Mouse (Mus musculus) spleen, postnatal 36 days (tissue): ENCODE results near the gene Pld3.

Experiments
- DNase-seq, 2 experiments: peaks; one replicate each; pipeline ENCODE4 v3.0.0; 2022; ENCODE audit warnings: low spot score in 2 of 2, mixed read lengths in 1 of 2

The Pld3 gene

DNA sequence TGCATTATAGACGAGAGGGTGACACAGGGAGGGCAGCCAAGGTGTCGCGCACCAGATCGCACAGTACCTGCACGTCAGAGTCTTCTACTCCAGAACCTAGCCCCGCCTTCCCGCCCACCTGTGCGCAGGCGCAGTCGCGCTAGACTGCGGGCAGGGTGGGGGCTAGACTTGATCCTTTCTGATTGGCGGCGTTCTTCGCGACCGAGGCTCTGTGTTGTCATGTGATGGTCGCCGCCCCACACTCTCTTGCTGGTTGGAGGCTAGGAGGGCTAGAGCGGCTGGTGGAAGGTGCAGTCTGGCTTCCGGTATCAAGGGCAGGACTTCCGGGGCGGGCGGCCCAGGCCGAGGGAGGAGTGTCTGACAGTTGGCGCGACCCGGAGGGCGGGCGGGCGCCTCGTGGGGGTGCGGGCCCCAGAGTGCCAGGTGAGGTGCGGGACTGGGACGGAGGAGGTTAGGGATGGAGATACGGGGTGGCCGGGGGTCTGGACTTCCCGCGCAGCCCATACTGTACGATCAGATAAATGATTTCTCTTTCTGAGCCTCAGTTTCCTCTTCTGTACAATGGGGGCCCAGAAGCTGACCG lies at the start of gene Pld3, which contains the start of gene 2310022A10Rik:
TSS of gene Pld3 (minus strand) at position 288 of the 583 bp plus-strand sequence.
TSS of gene 2310022A10Rik (plus strand) at position 303 of the 583 bp plus-strand sequence.
- peak; percentile 98 for DNase-seq

DNA sequence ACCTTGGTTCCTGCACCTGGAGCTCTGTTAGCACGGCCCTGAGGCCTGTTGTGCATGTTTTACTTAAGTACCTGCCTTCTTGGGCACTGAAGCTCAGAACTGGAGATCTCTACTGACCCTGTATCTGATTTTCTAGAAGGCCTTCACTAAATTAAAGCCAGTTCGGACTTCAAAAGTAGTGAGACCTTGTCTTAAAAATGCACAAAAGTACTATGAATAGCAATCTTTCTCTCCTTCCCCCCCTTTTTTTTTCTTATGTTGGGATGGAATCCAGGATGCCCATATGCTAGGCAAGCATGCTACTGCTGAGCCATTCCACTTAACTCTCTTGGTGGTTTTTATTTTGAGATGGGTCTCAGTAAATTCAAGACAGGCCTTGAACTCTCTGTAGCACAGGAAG lies 49.1 kb upstream of the Pld3 start:
- no peak for DNase-seq

DNA sequence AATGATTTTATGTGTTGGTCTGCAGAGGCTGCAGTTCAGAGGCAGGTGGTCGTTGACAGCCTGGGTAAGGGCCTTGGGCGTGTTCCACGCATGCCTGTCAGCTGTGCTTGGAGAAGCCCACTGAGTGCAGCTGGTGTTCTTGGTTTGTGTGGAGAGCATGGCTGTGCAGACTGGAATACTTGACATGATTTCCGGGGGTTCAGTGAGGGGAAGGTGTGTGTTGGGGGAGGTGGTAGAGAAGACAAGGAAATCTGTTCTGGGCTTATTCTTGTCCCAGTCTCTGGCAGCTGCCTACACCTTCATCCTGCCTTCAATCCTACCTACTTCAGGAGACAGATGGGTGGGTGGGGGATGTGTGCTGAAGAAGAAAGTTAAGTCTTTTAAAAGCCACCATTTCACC lies 48.6 kb upstream of the Pld3 start:
- DNase-seq, result no peak

DNA sequence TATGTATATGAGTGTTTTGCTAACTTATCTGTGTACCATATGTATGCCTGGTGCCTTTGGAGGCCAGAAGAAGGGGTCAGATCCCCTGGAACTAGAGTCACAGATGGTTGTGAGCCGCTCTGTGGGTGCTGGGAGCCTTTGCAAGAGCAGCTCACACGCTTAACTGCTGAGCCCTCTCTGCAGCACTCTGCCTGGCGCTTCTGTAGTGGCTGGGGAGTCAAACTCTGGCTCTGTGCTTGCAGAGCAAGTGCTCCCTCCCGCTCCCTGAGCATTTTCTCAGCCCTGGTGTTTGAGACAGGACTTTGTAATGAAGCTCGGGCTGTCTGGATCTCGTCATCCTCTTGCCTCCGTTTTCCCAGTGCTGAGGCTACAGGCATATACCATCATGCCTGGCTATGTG lies 45.0 kb upstream of the Pld3 start:
- DNase-seq, result no peak

DNA sequence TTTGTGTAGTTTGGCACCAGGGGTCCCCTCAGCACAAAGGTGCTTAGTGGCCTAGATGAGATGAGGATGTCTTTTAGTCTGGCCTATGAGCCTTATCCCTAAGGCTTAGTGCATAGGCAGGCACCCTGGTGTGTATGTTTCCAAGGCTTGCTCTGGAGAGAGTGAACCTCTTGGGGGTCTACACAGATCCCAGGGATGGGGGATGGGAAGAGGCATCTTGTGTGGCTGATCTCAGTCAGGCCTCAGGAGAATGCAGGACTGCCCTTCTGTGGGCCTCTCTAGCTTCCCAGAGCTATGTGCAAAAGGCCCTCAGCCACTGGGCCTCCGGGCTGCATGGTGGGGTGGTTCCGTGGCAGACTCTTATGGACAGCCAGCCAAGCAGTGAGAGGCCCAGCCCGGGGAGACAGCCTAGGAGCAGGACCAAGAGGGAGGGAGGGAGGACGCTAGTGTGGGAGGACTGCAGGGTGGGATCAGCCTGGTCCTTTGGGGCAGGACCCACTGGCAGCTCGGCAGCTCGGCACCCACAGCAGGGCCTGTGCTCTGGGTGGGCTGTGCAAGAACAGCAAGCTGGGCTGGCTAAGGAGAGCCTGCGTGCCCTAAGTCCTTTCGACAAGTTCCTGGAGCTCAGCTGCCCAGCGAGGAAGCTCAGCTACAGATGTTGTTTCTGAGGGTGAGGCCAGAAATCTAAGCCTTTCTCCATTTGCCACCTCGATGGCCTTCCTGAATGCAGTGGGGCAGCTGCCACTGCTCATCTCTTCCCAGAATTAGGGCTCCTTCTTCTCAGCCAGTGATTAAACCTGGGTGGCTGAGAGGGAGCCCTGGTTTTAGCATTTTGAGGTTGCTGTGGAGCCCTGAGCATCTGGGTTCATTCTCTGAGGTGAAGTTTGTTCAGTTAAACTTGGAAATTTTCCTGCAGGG lies 43.8 kb upstream of the Pld3 start:
- no peak for DNase-seq

DNA sequence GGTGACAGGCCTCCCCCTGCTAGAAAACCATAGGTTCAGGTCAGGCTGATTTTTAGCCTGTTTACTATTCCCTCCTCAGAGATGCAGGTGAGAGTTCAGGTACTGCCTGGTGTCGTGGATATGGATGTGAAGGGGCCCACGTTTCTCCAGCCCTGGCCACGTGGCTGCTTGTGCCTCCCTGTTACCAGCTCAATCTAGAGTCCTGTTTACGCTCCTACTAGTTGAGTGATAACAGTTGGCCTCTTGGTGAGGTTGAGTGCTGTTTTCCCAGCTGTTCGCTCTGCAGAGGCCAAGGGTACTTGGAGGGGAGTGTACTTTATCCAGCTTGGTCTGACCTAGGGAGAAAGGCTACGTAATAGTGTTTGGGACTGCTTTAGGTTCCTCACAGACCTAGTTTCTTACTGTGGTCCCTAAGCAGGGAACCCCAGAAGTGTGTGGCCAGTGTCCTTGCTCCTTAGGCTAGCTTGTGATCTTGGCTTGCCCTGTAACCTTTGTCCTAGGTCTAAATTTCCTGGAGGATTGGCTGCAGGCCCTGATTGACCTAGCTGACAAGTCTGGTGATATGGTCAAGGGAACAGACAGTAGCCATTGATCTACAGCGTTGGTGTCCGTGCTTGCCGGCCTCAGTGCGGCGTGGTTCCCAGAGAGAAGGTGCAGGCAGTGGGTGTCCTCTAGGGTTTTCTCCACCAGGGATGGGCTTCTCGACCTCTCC lies 40.1 kb upstream of the Pld3 start:
- DNase-seq, result no peak

DNA sequence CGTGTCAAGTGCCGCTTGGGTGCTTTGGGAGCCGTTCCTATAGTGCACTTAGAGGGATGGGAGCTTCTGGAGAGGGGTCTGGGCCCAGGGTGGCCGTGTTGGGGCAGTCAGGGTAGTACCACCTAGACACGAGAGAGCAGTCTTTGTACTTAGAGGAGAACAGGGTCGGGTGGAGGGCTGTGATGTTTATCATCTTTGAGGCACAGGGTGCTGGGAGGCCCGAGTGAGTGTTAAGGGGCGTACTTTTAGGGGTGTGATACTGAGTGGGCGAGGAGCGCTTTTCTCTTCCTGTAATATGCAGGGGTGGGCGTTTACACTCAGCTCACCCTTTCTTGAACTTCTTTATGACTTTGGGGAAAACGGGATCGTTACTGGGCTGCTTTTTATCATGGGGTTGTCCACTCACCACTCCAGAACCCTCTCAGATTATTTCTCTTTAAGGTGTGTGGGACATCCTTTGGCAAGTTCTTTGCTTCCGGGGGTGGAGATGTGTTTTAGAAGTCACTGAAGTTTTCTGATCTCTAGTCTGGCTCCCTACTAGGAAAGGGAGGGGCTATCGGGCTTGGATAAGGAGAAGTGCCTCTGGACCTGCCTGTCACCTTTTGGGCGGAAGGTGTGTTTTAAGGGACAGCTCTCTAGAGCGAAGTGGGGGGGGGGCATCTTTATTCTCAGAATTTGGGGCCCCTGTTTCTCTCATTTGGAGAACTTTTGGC lies 39.4 kb upstream of the Pld3 start:
- DNase-seq, result peak; percentile 41 to 51

DNA sequence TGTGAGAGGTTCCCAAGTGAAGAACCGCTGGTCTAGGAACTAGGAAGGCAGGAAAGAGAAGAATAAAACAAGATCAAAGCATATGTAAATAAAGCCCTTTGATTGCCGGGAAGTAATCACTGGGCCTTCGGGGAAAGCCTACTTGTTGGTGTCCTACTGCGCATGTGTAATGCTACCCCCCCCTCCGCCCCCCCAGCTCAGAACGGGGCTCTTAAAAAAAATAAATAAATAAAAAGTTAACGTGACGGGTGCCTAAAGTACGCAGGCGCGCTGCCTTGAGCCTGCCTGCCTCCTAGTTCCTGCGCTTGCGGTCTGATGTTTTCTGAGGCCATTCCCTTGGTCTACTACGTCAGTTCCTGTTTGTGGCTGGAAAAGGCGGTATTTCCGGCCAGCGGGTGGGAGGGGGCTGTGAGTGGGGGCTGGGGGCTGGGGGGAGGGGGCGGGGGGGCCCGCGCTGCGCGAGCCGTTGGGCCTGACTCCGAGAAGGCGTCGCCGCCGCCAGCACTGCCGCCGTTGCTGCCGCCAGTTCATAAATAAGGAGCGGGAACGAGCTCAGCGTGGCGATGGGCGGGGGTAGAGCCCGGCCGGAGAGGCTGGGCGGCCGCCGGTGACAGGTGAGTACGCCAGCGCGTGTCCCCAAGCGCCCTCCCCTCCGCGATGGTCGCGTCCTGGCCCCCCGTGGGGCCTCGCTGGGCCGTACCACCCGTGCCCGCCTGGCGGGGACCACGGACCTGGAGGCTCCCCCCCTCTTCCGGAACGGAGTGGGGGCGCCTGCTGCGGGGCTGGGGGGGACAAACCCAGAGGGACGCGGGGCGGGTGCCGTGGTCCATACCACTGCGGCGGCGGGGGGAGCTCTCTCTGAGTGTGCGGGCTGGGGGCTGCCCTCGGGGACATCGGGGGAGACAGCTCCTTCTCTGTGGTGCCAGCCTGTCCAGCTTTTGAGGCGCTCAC lies 38.5 kb upstream of the Pld3 start, which contains the start of gene Akt2:
TSS of gene Akt2 (plus strand) at position 287 of the 951 bp plus-strand sequence.
- peak; percentile 92 to 94 for DNase-seq

DNA sequence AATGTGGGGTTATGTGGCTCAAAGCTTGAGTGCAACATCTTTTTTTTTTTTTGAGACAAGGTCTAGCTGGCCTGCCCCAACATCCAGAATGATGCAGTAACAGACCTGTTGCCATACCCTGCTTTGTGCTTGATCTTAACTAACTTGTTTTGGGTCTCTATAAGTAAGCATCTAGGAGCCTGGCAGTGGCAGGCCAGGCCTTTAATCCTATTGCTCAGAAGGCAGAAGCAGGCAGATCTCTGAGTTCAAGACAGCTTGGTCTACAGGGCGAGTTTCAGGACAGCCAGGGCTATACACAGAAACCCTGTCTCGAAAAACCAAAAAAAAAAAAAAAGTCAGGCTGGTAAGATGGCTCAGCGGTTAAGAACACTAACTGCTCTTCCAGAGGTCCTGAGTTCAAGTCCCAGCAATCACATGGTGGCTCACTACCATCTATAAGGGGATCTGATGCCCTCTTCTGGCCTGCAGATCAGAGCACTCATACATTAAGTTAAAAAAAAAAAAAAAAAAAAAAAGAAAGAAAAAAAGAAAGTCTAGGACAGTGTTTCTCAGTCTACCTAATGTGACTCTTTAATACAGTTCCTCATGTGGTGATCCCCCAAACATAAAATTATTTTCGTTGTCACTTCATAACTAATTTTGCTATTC lies 37.7 kb upstream of the Pld3 start:
- peak in 1 of 2 experiments; percentile 29 for DNase-seq

DNA sequence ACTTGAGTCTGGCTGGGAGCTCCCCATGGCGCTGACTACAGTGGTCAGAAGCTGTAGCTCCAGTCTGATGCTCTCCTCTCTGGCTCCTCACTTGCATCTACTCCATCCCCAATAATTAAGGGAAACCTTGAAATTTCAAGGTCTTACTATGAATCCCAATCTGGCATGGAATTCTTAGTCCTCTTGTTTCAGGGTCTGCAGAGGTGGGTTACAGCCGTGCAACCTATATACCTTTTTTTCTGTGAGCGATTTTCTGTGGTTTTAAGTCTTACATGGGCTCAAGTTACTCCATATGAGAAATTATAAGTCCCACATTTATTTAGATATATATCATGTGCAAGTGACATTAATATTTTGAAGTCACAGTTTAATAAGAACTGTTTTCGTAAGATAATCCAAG lies 37.1 kb upstream of the Pld3 start:
- DNase-seq, result no peak

DNA sequence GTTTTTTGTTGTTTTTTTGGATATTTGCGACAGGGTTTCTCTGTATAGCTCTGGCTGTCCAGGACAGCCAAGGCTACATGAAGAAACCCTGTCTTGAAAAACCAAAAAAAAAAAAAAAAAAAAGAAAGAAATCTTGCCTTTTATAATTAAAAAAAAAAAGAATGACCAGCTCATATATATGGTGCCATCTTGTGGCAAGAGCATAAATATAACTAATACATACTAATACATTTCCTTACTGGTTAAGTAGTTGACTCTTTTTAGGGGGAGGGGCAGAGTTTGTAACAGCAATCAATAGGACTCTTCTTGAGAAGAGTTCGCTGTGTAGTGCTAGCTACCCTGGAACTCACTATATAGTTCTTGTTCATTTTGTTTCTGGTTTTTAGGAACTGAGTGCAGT lies 34.7 kb upstream of the Pld3 start:
- DNase-seq, result no peak

DNA sequence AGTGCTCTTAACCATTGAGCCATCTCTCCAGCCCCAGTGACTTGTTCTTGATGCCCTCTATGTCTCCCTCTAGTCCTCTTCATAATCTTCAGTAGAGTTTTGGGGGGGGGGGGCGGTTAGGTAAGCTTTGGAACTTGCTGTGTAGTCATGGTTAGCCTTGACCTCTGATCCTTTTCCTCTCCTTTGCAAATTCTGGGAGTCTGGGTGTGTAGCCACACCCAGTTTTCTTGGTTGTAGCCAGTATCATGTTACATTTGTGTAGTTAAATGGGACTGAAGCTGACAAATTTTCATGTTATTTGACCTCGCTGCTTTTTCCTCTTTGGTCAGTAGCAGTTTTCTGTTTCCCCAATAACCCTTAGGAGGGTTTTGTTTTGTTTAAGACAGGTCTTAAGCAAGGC lies 33.8 kb upstream of the Pld3 start:
- DNase-seq, result no peak

DNA sequence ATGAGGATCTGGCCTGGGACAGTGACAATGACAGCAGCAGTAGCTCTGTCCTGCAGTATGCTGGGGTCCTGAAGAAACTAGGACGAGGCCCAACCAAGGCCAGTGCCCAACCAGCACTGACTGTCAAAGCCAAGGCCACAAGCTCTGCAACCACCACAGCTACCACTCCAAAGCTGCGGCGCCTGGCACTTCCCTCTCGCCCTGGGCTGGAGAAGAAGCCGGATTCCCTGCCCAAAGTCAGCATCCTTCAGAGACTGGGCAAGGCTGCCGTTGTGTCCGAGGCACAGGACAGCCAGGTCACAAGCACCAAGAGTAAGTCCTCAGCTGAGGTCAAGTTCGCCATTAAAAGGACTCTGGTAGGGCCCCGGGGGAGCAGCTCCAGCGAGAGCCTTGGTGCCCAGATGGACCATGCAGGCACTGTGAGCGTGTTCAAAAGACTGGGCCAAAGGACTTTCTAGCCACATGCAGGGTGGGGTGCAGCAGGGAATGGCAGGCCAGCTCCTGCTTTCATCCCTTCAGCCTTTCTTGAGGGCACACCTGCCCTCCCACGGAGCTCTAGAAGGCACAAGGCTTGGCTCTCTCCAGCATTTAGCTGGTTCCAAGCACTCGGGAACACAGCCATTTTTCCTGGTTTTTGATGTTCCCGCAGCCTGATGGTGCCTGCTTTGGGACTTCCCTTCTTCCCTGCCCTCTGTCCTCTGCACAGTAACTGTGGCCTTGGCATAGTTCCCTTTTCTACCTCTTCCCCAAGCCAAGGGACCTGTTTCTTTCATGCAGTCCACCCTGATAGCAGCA lies 27.6 kb upstream of the Pld3 start:
- DNase-seq, result no peak

DNA sequence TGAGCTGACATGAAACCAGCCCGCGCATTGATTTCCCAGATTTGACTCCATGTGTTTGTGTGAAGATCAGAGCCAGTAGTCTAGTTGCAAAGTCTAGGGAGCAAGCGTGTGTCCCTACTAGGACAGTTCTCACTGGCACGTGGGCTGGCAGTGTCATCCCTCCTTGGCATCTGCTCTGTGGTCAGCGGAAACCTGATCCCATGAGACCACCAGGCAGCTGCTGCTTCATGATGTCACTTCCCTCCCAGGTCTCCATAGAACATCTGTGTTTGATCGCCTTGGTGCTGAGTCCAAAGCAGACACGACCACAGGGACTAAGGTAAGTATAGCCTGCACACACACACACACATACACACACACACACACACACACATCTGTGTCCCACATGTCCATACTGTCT lies 25.4 kb upstream of the Pld3 start:
- no peak for DNase-seq

DNA sequence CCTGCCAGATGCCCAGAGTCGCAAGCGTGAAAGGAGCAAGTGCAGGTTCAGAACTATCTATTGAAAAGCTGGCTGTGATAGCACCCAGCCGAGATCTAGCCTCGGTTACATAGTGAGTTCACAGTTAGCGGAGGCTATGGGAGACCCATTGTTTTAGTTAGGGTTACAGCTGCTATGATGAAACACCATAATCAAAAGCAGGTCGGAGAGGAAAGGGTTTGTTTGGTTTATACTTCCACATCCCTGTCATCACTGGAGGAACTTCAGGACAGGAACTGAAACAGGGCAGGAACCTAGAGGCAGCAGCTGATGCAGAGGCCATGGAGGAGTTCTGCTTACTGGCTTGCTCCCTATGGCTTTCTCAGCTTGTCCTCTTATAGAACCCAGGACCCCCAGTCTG lies 24.6 kb upstream of the Pld3 start:
- DNase-seq, result no peak

DNA sequence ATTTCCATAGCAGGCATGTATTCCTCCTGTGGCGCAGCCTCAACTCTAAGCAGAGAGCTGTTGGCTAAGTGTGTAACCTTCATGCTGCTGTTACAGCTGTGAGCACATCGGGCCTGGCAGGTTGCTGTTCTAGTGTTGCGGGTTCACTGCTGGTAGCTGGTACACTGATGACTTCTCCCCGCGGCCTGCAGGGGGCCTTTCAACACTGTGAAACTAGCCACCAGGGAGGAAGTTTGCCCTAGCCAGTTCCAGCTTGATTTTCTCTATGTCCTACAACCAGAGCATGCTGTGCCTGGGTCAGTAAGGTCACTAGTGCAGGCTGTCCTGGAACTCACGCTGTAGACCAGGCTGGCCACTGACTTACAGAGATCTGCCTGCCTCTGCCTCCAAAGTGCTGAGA lies 23.9 kb upstream of the Pld3 start:
- DNase-seq, result peak; percentile 60 to 66

DNA sequence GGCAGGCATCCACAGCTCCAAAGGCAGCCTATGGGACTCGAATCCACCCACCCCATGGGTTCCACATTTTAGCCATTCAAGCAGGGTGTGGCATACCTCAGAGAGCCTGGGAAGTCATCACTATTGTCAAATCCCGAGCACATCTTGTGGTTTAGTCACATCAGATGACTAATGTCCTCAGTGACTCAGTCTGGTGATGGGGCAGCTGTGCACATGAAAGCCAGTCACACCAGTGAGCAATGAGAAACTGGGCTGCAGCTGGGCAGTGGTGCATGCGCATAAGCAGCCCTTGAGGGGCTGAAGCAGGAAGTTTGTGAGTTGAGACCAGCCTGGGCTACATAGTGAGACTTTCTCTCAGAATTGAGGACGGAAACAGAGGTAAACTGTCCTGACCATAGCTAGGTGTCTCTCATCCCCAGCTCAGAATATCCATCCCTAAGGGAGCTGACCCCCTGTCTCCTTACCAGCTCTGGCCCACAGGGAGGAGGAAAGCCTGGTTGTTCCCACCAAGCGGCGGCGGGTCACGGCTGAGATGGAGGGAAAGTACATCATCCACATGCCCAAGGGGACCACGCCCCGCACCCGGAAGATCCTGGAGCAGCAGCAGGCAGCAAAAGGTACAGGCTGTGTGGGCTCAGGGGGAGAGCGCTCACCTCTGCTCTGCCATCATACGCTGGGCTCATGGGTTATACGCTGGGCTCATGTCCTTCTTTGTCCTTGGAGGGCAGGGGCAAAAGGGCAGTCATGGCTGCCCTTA lies 21.3 kb upstream of the Pld3 start:
- DNase-seq, result no peak

DNA sequence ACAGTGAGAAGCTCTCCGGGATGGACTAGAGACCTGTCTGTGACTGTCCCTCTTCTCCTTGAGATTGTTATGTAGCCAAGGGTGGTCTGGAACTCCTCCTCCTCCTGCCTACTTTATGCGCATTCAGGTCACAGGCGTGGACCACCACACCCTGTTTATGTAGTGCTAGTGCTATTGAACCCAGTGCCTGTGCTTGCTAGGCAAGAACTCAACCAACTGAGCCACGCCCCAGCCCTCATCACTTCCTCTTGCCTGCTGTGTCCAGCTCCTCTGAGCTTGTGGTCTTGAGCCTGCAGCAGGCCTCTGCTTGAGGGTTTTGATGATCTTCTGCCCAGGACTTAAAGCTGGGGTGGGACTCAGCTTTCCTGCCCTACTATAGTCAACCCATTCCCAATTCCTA lies 19.1 kb upstream of the Pld3 start:
- no peak for DNase-seq
